Mouse (Mus musculus) stomach, postnatal 0 days (tissue): Measurements from ENCODE around the gene Rap1gap2.

ENCODE experiments used
- CTCF ChIP-seq: IDR thresholded peaks from 2 replicates; pipeline ENCODE4 v1.5.1; 2016; ENCODE audit warnings: antibody characterized with exemption, low read depth, mild to moderate bottlenecking, moderate library complexity
- EP300 ChIP-seq: optimal IDR thresholded peaks from 2 replicates; pipeline ENCODE3; 2016; ENCODE audit warnings: antibody characterized with exemption

- no peak for TF ChIP-seq CTCF
- no peak for TF ChIP-seq EP300
Observed at GRCm38 (mm10) chr11:74413449-74413972, 197.2 kb downstream of the Rap1gap2 start.
